Mouse (Mus musculus) myocyte (in vitro differentiated cells): ENCODE data around the gene Ehd3. TPM values are rescaled to one million over a fixed set of nuclear protein-coding genes. Genes with fewer than 3 reads are reported as not detected.

Experiments used
- H3K27me3 ChIP-seq: one replicate; pipeline ENCODE4 v1.6.1; 2011; ENCODE audit not compliant: control insufficient read depth, insufficient read depth, insufficient read length
- H3K36me3 ChIP-seq: one replicate; pipeline ENCODE4 v1.6.1; 2011; ENCODE audit not compliant: control insufficient read depth, insufficient read depth
- H3K4me2 ChIP-seq: one replicate; pipeline ENCODE4 v1.6.1; 2011; ENCODE audit warnings: low read depth, control low read depth
- H3K4me3 ChIP-seq: one replicate; pipeline ENCODE4 v1.5.1; 2011; ENCODE audit warnings: mild to moderate bottlenecking, control low read depth, moderate library complexity
- H3K79me2 ChIP-seq: one replicate; pipeline ENCODE4 v1.6.1; 2011; ENCODE audit not compliant: control insufficient read depth, insufficient read depth
- H3ac ChIP-seq: one replicate; pipeline ENCODE4 v1.6.1; 2011; ENCODE audit not compliant: control insufficient read depth, insufficient read length
- CEBPB ChIP-seq: IDR thresholded peaks from 2 replicates; pipeline ENCODE4 v1.6.1; 2011; ENCODE audit warnings: mild to moderate bottlenecking, moderate library complexity; ENCODE audit not compliant: poor library complexity, insufficient read depth, severe bottlenecking
- E2F4 ChIP-seq: IDR thresholded peaks from one replicate; pipeline ENCODE4 v1.6.1; 2011; ENCODE audit warnings: mild to moderate bottlenecking, control low read depth, moderate library complexity; ENCODE audit not compliant: insufficient read depth
- MAX ChIP-seq: IDR thresholded peaks from one replicate; pipeline ENCODE4 v1.6.1; 2011; ENCODE audit warnings: low read depth, mild to moderate bottlenecking, control low read depth
- MYOD1 ChIP-seq, 3 experiments: IDR thresholded peaks; one replicate each; pipeline ENCODE4 v1.6.1; 2011; ENCODE audit warnings: control low read depth in 2 of 3, low read depth in 2 of 3, mild to moderate bottlenecking in 2 of 3, moderate library complexity in 1 of 3; ENCODE audit not compliant: insufficient read length in 2 of 3, control insufficient read depth in 1 of 3
- MYOG ChIP-seq, 3 experiments: IDR thresholded peaks; one replicate each; pipeline ENCODE4 v1.6.1; 2011; ENCODE audit warnings: control low read depth in 2 of 3, low read depth in 2 of 3, mild to moderate bottlenecking in 2 of 3; ENCODE audit not compliant: insufficient read length in 2 of 3, control insufficient read depth in 1 of 3, insufficient read depth in 1 of 3
- POLR2A ChIP-seq: IDR thresholded peaks from one replicate; pipeline ENCODE4 v1.6.1; 2011; ENCODE audit warnings: low read depth, mild to moderate bottlenecking, control low read depth, moderate library complexity; ENCODE audit not compliant: insufficient read length
- POLR2AphosphoS2 ChIP-seq: IDR thresholded peaks from one replicate; pipeline ENCODE4 v1.6.1; 2011; ENCODE audit warnings: low read depth, control low read depth; ENCODE audit not compliant: insufficient read length
- REST ChIP-seq: IDR thresholded peaks from one replicate; pipeline ENCODE4 v1.6.1; 2011; ENCODE audit warnings: mild to moderate bottlenecking, control low read depth, moderate library complexity; ENCODE audit not compliant: insufficient read depth, insufficient read length
- SRF ChIP-seq: IDR thresholded peaks from one replicate; pipeline ENCODE4 v1.6.1; 2011; ENCODE audit warnings: low read depth; ENCODE audit not compliant: control insufficient read depth, insufficient read length
- TCF12 ChIP-seq: IDR thresholded peaks from one replicate; pipeline ENCODE4 v1.6.1; 2011; ENCODE audit warnings: mild to moderate bottlenecking, control low read depth; ENCODE audit not compliant: poor library complexity, insufficient read depth, severe bottlenecking
- TCF3 ChIP-seq: IDR thresholded peaks from one replicate; pipeline ENCODE4 v1.6.1; 2011; ENCODE audit warnings: low read depth, control low read depth; ENCODE audit not compliant: insufficient read length
- USF1 ChIP-seq: IDR thresholded peaks from one replicate; pipeline ENCODE4 v1.6.1; 2011; ENCODE audit warnings: low read depth, mild to moderate bottlenecking, control low read depth, moderate library complexity
- polyA plus RNA-seq: library from polyadenylated mRNA; unstranded; fragments of >200 nt; fragmentation: generic; extraction: Trizol; gene quantifications from one replicate; pipeline ENCODE4 v1.2.1, GENCODE M21; 2012; ENCODE audit warnings: missing spikeins

Gene Ehd3
- polyA plus RNA-seq, 1 experiment, result 2.9 TPM

- no peak for TF ChIP-seq SRF
- H3K4me2 ChIP-seq, result no peak overlapping the region
Measured at GRCm38 (mm10) chr17:73842963-73843362, 39.0 kb downstream of the Ehd3 start.

DNA sequence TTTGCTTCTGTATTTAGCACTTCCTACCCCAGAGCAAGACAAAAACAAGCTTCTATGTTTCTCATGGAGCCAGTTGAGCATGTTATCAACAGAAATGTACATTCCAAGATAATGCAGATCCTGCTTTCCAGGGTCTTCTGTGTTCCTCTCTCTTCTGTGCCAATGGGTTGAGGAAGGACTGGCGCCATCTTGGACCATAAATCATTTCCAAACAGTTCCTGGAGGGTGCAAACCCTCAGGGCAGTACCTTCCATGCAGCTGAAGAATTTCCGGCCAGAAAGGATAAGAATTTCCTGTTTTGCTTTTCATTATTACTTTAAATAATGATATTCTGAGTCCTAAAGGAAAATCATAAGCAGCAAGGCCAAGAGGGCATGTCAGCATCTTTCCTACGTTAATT is 41.7 kb downstream of the Ehd3 start:
- Histone ChIP-seq H3K79me2 (no peaks in the 10 kb centered on the region), H3K4me2 (no peak overlapping the region), H3ac (no peak overlapping the region), H3K36me3 (no peaks in the 10 kb centered on the region), H3K4me3 (no peak overlapping the region), H3K27me3 (no peaks in the 10 kb centered on the region)
- TF ChIP-seq MAX (no peak), TCF3 (no peak), TCF12 (no peak), POLR2AphosphoS2 (no peak), E2F4 (no peak), MYOD1 (IDR thresholded peaks at IDR 0.05; ENCODE audit: control insufficient read depth in 1 of 3, insufficient read length in 2 of 3, low read depth in 2 of 3) (no peak), SRF (no peak), REST (no peak), MYOG (IDR thresholded peaks at IDR 0.05; ENCODE audit: control insufficient read depth in 1 of 3, insufficient read depth in 1 of 3, insufficient read length in 2 of 3, low read depth in 2 of 3) (no peak), POLR2A (no peak), CEBPB (no peak), USF1 (no peak)

More at GRCm38 (mm10) chr17:73842963-73843362, 39.0 kb downstream of the Ehd3 start:
- no peaks in the 10 kb centered on the region for H3K27me3 ChIP-seq
- H3K79me2 ChIP-seq, result no peaks in the 10 kb centered on the region
- H3K36me3 ChIP-seq, result no peaks in the 10 kb centered on the region
- no peak overlapping the region for H3K4me3 ChIP-seq
- H3ac ChIP-seq, result no peak overlapping the region

- H3K36me3 ChIP-seq, result no peaks in the 10 kb centered on the region
- H3K27me3 ChIP-seq, result no peaks in the 10 kb centered on the region
- no peak overlapping the region for H3K4me2 ChIP-seq
- no peak overlapping the region for H3K4me3 ChIP-seq
- H3ac ChIP-seq, result no peak overlapping the region
- H3K79me2 ChIP-seq, result no peaks in the 10 kb centered on the region
- no peak for TF ChIP-seq USF1
- TF ChIP-seq POLR2AphosphoS2, result no peak
- no peak for TF ChIP-seq TCF12
- TF ChIP-seq MYOG (IDR thresholded peaks at IDR 0.05; ENCODE audit: control insufficient read depth in 1 of 3, insufficient read depth in 1 of 3, insufficient read length in 2 of 3, low read depth in 2 of 3), result no peak
- no peak for TF ChIP-seq TCF3
- TF ChIP-seq SRF, result no peak
- no peak for TF ChIP-seq POLR2A
- TF ChIP-seq MAX, result no peak
- TF ChIP-seq CEBPB, result no peak
- no peak for TF ChIP-seq REST
- no peak for TF ChIP-seq E2F4
- TF ChIP-seq MYOD1 (IDR thresholded peaks at IDR 0.05; ENCODE audit: control insufficient read depth in 1 of 3, insufficient read length in 2 of 3, low read depth in 2 of 3), result no peak
Measured at GRCm38 (mm10) chr17:73847399-73847798, 43.5 kb downstream of the Ehd3 start.

GRCm38 (mm10) chr17:73853041-73853440 is 49.1 kb downstream of the Ehd3 start:
- Histone ChIP-seq H3K4me2 (no peak overlapping the region), H3K36me3 (no peaks in the 10 kb centered on the region), H3K79me2 (no peaks in the 10 kb centered on the region), H3ac (no peak overlapping the region), H3K27me3 (no peaks in the 10 kb centered on the region), H3K4me3 (no peak overlapping the region)
- TF ChIP-seq POLR2A (no peak), CEBPB (no peak), TCF12 (no peak), USF1 (no peak), POLR2AphosphoS2 (no peak), E2F4 (no peak), TCF3 (no peak), MYOG (IDR thresholded peaks at IDR 0.05; ENCODE audit: control insufficient read depth in 1 of 3, insufficient read depth in 1 of 3, insufficient read length in 2 of 3, low read depth in 2 of 3) (no peak), REST (no peak), SRF (no peak), MAX (no peak), MYOD1 (IDR thresholded peaks at IDR 0.05; ENCODE audit: control insufficient read depth in 1 of 3, insufficient read length in 2 of 3, low read depth in 2 of 3) (no peak)

DNA sequence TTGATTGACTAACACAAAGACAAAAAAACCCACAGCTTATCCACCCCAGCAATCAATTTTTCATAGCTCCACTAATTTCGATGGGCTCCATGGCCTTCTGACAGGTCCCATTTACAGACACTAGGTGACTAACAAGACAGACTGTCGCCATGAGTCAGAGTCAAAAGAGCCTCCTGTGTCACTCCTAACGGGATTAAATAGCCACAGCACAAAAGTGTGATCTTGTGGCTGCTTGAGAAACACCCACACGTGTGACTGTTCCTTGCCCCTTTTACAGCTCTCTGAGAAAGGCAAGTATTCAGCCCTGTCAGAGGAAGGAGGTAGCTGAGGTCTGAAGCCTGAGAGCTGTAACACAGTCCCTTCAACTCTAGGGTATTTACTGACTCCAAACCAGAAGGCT is 49.8 kb downstream of the Ehd3 start:
- no peaks in the 10 kb centered on the region for H3K79me2 ChIP-seq

More for the DNA sequence above, 49.8 kb downstream of the Ehd3 start:
- Histone ChIP-seq H3K4me2 (no peak overlapping the region), H3K36me3 (no peaks in the 10 kb centered on the region), H3K27me3 (no peaks in the 10 kb centered on the region), H3ac (no peak overlapping the region), H3K4me3 (no peak overlapping the region)
- TF ChIP-seq CEBPB (no peak), MYOD1 (IDR thresholded peaks at IDR 0.05; ENCODE audit: control insufficient read depth in 1 of 3, insufficient read length in 2 of 3, low read depth in 2 of 3) (no peak), POLR2AphosphoS2 (no peak), POLR2A (no peak), USF1 (no peak), REST (no peak), E2F4 (no peak), TCF3 (no peak), SRF (no peak)
